Comparison of ENCODE assay signal across 16 mouse cellular contexts in the genomic region with DNA sequence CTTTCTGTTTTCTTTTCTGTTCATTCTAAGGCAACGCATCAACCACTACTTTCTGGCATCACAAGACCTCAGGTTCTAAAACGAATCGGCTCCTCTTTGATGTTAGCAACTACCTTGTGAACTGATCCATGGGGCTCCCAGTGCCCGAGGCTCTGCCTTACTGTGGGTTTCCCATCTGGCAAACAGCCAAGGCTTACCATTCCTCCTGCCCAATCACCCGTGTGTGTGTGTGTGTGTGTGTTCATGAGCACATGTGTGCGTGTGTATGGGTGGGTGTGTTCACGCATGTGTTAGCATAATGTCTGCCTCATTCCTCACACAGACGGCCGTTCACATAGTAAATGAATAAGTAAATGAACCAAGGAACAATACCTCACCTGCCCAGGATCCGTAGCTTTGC.
DNase-seq lines count a peak whose midpoint lies in the region; ATAC-seq and TF ChIP-seq lines count a peak whose summit lies in the region.
"Had no signal": no experiment of that assay in that cellular context is flagged by ENCODE, and none has a peak within 500 bp of the region (broad histone marks: within the 10 kb centered on the region; RNA-seq: fewer than 3 reads in every experiment).

No protein-coding gene starts in this region.

- TF ChIP-seq EP300 in liver, postnatal 0 days (IDR thresholded peaks at IDR 0.05; ENCODE audit: low read depth), result no peak

- 39% methylated on average over 10 of the region's 10 CpGs for WGBS in forebrain, embryonic 14.5 days
- 50% methylated on average over 10 of the region's 10 CpGs for WGBS in forebrain, postnatal 0 days
- WGBS in intestine, embryonic 15.5 days, result 66% methylated on average over 10 of the region's 10 CpGs
- WGBS in kidney, embryonic 16.5 days, result 45% methylated on average over 10 of the region's 10 CpGs
- 61% methylated on average over 10 of the region's 10 CpGs for WGBS in liver, postnatal 0 days (ENCODE audit: insufficient replicate concordance)
- 88% methylated on average over 10 of the region's 10 CpGs for WGBS in midbrain, embryonic 10.5 days

- no peak overlapping the region for H3K4me3 ChIP-seq in forebrain, embryonic 14.5 days (ENCODE audit: low read depth, low read length)
- H3K4me3 ChIP-seq in forebrain, postnatal 0 days (ENCODE audit: low read depth, low read length), result no peak overlapping the region
- H3K4me3 ChIP-seq in intestine, embryonic 15.5 days (replicated peaks), result no peak overlapping the region
- no peak overlapping the region for H3K4me3 ChIP-seq in kidney, embryonic 16.5 days (ENCODE audit: low read length)
- H3K4me3 ChIP-seq in liver, postnatal 0 days (ENCODE audit: low read depth, low read length), result no peak overlapping the region
- H3K4me3 ChIP-seq in midbrain, embryonic 10.5 days, result no peak overlapping the region
- H3K4me3 ChIP-seq: heart, embryonic 13.5 days; limb, embryonic 15.5 days; midbrain, embryonic 13.5 days had no signal

- ATAC-seq in forebrain, embryonic 14.5 days, result 0 out of 2 replicates have a peak, but pooled peaks have one; percentile 40
- no peak for ATAC-seq in forebrain, postnatal 0 days
- peak; percentile 88 for ATAC-seq in intestine, embryonic 15.5 days
- peak; percentile 93 for ATAC-seq in kidney, embryonic 16.5 days (ENCODE audit: low FRiP score, low TSS enrichment)
- peak; percentile 76 for ATAC-seq in liver, postnatal 0 days
- ATAC-seq: inflammation-experienced regulatory T-cells, adult 6 months; midbrain, embryonic 13.5 days had no signal

- H3K9me3 ChIP-seq in forebrain, embryonic 14.5 days (replicated peaks; ENCODE audit: control insufficient read depth, low read length), result no peaks in the 10 kb centered on the region
- H3K9me3 ChIP-seq in forebrain, postnatal 0 days (ENCODE audit: low read length), result no peaks in the 10 kb centered on the region
- H3K9me3 ChIP-seq in intestine, embryonic 15.5 days, result no peaks in the 10 kb centered on the region
- no peaks in the 10 kb centered on the region for H3K9me3 ChIP-seq in kidney, embryonic 16.5 days (ENCODE audit: low read length)
- H3K9me3 ChIP-seq in liver, postnatal 0 days (ENCODE audit: low read length), result no peaks in the 10 kb centered on the region
- no peaks in the 10 kb centered on the region for H3K9me3 ChIP-seq in midbrain, embryonic 10.5 days (replicated peaks)
- H3K9me3 ChIP-seq: heart, embryonic 13.5 days; limb, embryonic 15.5 days; midbrain, embryonic 13.5 days had no signal

- H3K27ac ChIP-seq in forebrain, embryonic 14.5 days (ENCODE audit: low read depth, low read length), result no peak overlapping the region
- no peak overlapping the region for H3K27ac ChIP-seq in forebrain, postnatal 0 days (ENCODE audit: low read depth, low read length)
- no peak overlapping the region for H3K27ac ChIP-seq in intestine, embryonic 15.5 days
- H3K27ac ChIP-seq in kidney, embryonic 16.5 days (ENCODE audit: low read length), result peak overlapping the region; percentile 61
- peak overlapping the region; percentile 72 for H3K27ac ChIP-seq in liver, postnatal 0 days (ENCODE audit: low read depth)
- H3K27ac ChIP-seq in midbrain, embryonic 10.5 days (replicated peaks), result no peak overlapping the region
- H3K27ac ChIP-seq: heart, embryonic 13.5 days; limb, embryonic 15.5 days; midbrain, embryonic 13.5 days had no signal

- DNase-seq in forebrain, embryonic 14.5 days (ENCODE audit: low spot score), result peak; percentile 36
- DNase-seq in forebrain, postnatal 0 days, result no peak
- DNase-seq in liver, postnatal 0 days, result peak; percentile 55
- DNase-seq in midbrain, embryonic 10.5 days (ENCODE audit: low spot score), result no peak
- no peak for DNase-seq in cerebellum, postnatal 4 days (ENCODE audit: low spot score in 2 of 2)
- no peak for DNase-seq in right cerebral cortex, postnatal 14 days
- DNase-seq: adrenal gland, postnatal 10 days; cerebellum, postnatal 14 days; gastrocnemius, postnatal 14 days; right cerebral cortex, postnatal 4 days had no signal

- H3K4me2 ChIP-seq in forebrain, embryonic 14.5 days (ENCODE audit: low read length), result no peak overlapping the region
- H3K4me2 ChIP-seq in forebrain, postnatal 0 days (ENCODE audit: low read depth), result no peak overlapping the region
- H3K4me2 ChIP-seq in intestine, embryonic 15.5 days (replicated peaks), result 0 out of 2 replicates have a peak overlapping the region, but pooled peaks have one; percentile 4
- H3K4me2 ChIP-seq in kidney, embryonic 16.5 days (replicated peaks; ENCODE audit: low read depth, low read length), result no peak overlapping the region
- no peak overlapping the region for H3K4me2 ChIP-seq in liver, postnatal 0 days (ENCODE audit: low read depth, low read length)
- H3K4me2 ChIP-seq: heart, embryonic 13.5 days; limb, embryonic 15.5 days; midbrain, embryonic 13.5 days had no signal

- H3K4me1 ChIP-seq in forebrain, embryonic 14.5 days (ENCODE audit: control insufficient read depth, insufficient read depth, low read length), result no peaks in the 10 kb centered on the region
- no peaks in the 10 kb centered on the region for H3K4me1 ChIP-seq in forebrain, postnatal 0 days (ENCODE audit: insufficient read depth)
- no peaks in the 10 kb centered on the region for H3K4me1 ChIP-seq in intestine, embryonic 15.5 days (replicated peaks)
- no peaks in the 10 kb centered on the region for H3K4me1 ChIP-seq in kidney, embryonic 16.5 days (ENCODE audit: insufficient read depth, low read length)
- H3K4me1 ChIP-seq in liver, postnatal 0 days (ENCODE audit: insufficient read depth), result no peaks in the 10 kb centered on the region
- no peaks in the 10 kb centered on the region for H3K4me1 ChIP-seq in midbrain, embryonic 10.5 days
- H3K4me1 ChIP-seq: heart, embryonic 13.5 days; limb, embryonic 15.5 days; midbrain, embryonic 13.5 days had no signal

- no peak for TF ChIP-seq CTCF in forebrain, postnatal 0 days (IDR thresholded peaks at IDR 0.05; ENCODE audit: low read depth)
- TF ChIP-seq CTCF in liver, postnatal 0 days (IDR thresholded peaks at IDR 0.05; ENCODE audit: low read depth), result no peak

- no peak overlapping the region for H3K9ac ChIP-seq in forebrain, embryonic 14.5 days (ENCODE audit: low read length)
- no peak overlapping the region for H3K9ac ChIP-seq in forebrain, postnatal 0 days
- H3K9ac ChIP-seq in intestine, embryonic 15.5 days, result no peak overlapping the region
- no peak overlapping the region for H3K9ac ChIP-seq in kidney, embryonic 16.5 days (replicated peaks; ENCODE audit: low read length)
- H3K9ac ChIP-seq in liver, postnatal 0 days (replicated peaks), result no peak overlapping the region
- H3K9ac ChIP-seq: heart, embryonic 13.5 days; limb, embryonic 15.5 days; midbrain, embryonic 13.5 days had no signal

- H3K36me3 ChIP-seq in forebrain, embryonic 14.5 days (ENCODE audit: control insufficient read depth, insufficient read depth, low read length), result no peaks in the 10 kb centered on the region
- H3K36me3 ChIP-seq in forebrain, postnatal 0 days (ENCODE audit: insufficient read depth), result no peaks in the 10 kb centered on the region
- no peaks in the 10 kb centered on the region for H3K36me3 ChIP-seq in intestine, embryonic 15.5 days
- H3K36me3 ChIP-seq in kidney, embryonic 16.5 days (ENCODE audit: insufficient read depth, low read length), result no peaks in the 10 kb centered on the region
- H3K36me3 ChIP-seq in liver, postnatal 0 days (replicated peaks; ENCODE audit: insufficient read depth, low read length), result no peaks in the 10 kb centered on the region
- no peaks in the 10 kb centered on the region for H3K36me3 ChIP-seq in midbrain, embryonic 10.5 days
- H3K36me3 ChIP-seq: heart, embryonic 13.5 days; limb, embryonic 15.5 days; midbrain, embryonic 13.5 days had no signal

- no peaks in the 10 kb centered on the region for H3K27me3 ChIP-seq in forebrain, embryonic 14.5 days (replicated peaks; ENCODE audit: control insufficient read depth, insufficient read depth, low read length)
- H3K27me3 ChIP-seq in forebrain, postnatal 0 days (ENCODE audit: insufficient read depth, low read length), result no peaks in the 10 kb centered on the region
- no peaks in the 10 kb centered on the region for H3K27me3 ChIP-seq in intestine, embryonic 15.5 days (replicated peaks)
- H3K27me3 ChIP-seq in kidney, embryonic 16.5 days (ENCODE audit: insufficient read depth, low read length), result no peaks in the 10 kb centered on the region
- no peaks in the 10 kb centered on the region for H3K27me3 ChIP-seq in liver, postnatal 0 days (ENCODE audit: insufficient read depth, low read length)
- H3K27me3 ChIP-seq in midbrain, embryonic 10.5 days (ENCODE audit: low read depth, poor library complexity, severe bottlenecking), result no peaks in the 10 kb centered on the region
- H3K27me3 ChIP-seq: heart, embryonic 13.5 days; limb, embryonic 15.5 days; midbrain, embryonic 13.5 days had no signal

Comparison
In these comparisons a context has a peak if more than half of its experiments do, and no peak if none do; other contexts are left out.
1. DNase-seq: peak in forebrain, embryonic 14.5 days (single experiment) and liver, postnatal 0 days (single experiment); none in forebrain, postnatal 0 days (single experiment), midbrain, embryonic 10.5 days (single experiment), cerebellum, postnatal 4 days (0 of 2) and right cerebral cortex, postnatal 14 days (single experiment).
2. H3K27ac ChIP-seq: peak in kidney, embryonic 16.5 days (single experiment) and liver, postnatal 0 days (single experiment); none in forebrain, embryonic 14.5 days (single experiment), forebrain, postnatal 0 days (single experiment), intestine, embryonic 15.5 days (single experiment) and midbrain, embryonic 10.5 days (single experiment).